In genomic region chr16:87432033-87432814, GRCm38 (mm10) we compare ENCODE assay signal across 8 mouse cellular contexts. TPM values are rescaled to one million over a fixed set of nuclear protein-coding genes. Genes with fewer than 3 reads are reported as not detected.
DNase-seq lines count a peak whose midpoint lies in the region; ATAC-seq lines count a peak whose summit lies in the region.

Gene Ltn1, minus strand, starts transcription at chr16:87432612.

- H3K9me3 ChIP-seq in hindbrain, embryonic 14.5 days (ENCODE audit: control insufficient read depth, low read length): no peaks in the 10 kb centered on the region

- peak within 1 kb of the TSS; percentile 84 for H3K4me3 ChIP-seq in hindbrain, embryonic 14.5 days (replicated peaks; ENCODE audit: low read length)

- peak within 1 kb of the TSS; percentile 76 for H3K9ac ChIP-seq in hindbrain, embryonic 14.5 days

- peak; percentile 100 for DNase-seq in R1 (ENCODE audit: low read depth, low spot score)
- peak; percentile 98 to 99 for DNase-seq in cerebellum, postnatal 25 days
- peak; percentile 98 for DNase-seq in frontal cortex, postnatal 25 days (ENCODE audit: low spot score in 2 of 2)
- DNase-seq in hindbrain, embryonic 14.5 days (ENCODE audit: low spot score): peak; percentile 99
- peak; percentile 96 to 98 for DNase-seq in layer of hippocampus, postnatal 36 days
- peak; percentile 99 for DNase-seq in lung, postnatal 36 days
- peak; percentile 100 for DNase-seq in retina, postnatal 1 day
- DNase-seq in urinary bladder, adult 18-20 months (ENCODE audit: low spot score in 2 of 2): peak; percentile 96 to 97

- peak within 1 kb of the TSS; percentile 45; the same call in 1 of the 2 replicates for H3K27ac ChIP-seq in hindbrain, embryonic 14.5 days

- peak within 1 kb of the TSS; percentile 83 for H3K4me2 ChIP-seq in hindbrain, embryonic 14.5 days (replicated peaks)

- under 1% methylated on average over 56 of the region's 56 CpGs for WGBS in hindbrain, embryonic 14.5 days

- no peaks in the 10 kb centered on the region for H3K27me3 ChIP-seq in hindbrain, embryonic 14.5 days (ENCODE audit: control insufficient read depth, insufficient read depth, low read length)

- ATAC-seq in hindbrain, embryonic 14.5 days (ENCODE audit: low FRiP score): peak; percentile 99

- no peaks in the 10 kb centered on the region for H3K36me3 ChIP-seq in hindbrain, embryonic 14.5 days (replicated peaks; ENCODE audit: control insufficient read depth, insufficient read depth)

- H3K4me1 ChIP-seq in hindbrain, embryonic 14.5 days (replicated peaks; ENCODE audit: control insufficient read depth, insufficient read depth, low read length): peaks cover 10% of the 10 kb centered on the region; the same call in 1 of the 2 replicates

RNA-seq across cellular contexts. Expression of gene Ltn1, which starts in this region (rescaled TPM):
- polyA plus RNA-seq in hindbrain, embryonic 14.5 days (2014; fragmentation: Nextera tagmentation; extraction: Ambion mirVana): 30.5 and 31.8 TPM in 2 replicates
- total RNA-seq in layer of hippocampus, postnatal 36 days (2021): 10 to 100 TPM; 46.9 to 50.0 TPM

Comparison
In these comparisons a context has a peak if more than half of its experiments do, and no peak if none do; other contexts are left out.
1. Peak in every context shown above with its lines: DNase-seq, ATAC-seq, H3K4me3 ChIP-seq and H3K27ac ChIP-seq.